Mouse (Mus musculus) adrenal gland, postnatal 36 days (tissue): Measurements from ENCODE around the gene Zbtb21. TPM values are rescaled to one million over a fixed set of nuclear protein-coding genes. Genes with fewer than 3 reads are reported as not detected.
A peak's percentile ranks its signal among the peaks of the same experiment; 100 is the strongest.
"Not testable (repeated sequence)": the region's sequence is repeated elsewhere in the genome, so short reads cannot be mapped to it uniquely, and the experiment has no call there.

Source experiments
- DNase-seq, 2 experiments: peaks; one replicate each; pipeline ENCODE4 v3.0.0; 2021; ENCODE audit warnings: mixed read lengths in 1 of 2
- total RNA-seq, 2 experiments: library from RNA; stranded (reverse); gene quantifications; 2 replicates each; pipeline ENCODE4 v1.2.3; 2021

Gene Zbtb21
- total RNA-seq, 2 experiments from 2014 or later: 38.1 to 52.1 TPM

DNA sequence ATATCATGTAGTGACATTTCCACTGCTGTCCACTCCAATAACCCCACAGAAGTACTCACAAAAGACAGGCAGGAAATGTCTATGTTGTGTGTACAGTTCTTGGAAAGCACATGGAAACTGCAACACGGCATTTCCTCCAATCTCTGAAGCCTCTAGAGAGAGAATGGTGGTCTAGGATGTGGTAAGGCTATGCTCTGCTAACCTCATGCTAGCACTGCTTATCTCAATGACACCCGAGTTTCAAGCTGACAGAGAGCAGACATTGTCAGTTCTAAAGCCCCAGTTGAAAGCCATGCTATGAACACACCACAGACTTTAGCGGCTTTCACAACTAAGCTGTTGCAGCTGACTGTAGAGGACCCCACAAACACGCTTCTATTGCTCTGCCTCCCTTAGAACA, 13.6 kb downstream of the Zbtb21 start:
- no peak for DNase-seq

DNA sequence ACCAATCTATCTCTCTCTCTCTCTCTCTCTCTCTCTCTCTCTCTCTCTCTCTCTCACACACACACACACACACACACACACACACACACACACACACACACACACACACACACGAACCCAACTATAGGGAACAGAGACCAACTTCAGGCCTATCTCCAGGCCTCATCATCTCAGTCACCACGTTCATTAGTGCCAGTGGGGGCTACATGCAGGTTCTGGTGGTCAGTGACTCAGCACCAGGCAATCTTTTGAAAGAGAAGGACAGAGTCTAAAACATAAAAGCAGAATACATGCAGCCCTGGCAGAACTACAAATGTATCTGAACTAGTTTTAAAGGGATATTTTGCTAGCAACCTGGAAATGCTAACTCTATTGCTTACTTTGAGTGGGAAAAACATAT, 15.4 kb downstream of the Zbtb21 start:
- not testable (repeated sequence) for DNase-seq

DNA sequence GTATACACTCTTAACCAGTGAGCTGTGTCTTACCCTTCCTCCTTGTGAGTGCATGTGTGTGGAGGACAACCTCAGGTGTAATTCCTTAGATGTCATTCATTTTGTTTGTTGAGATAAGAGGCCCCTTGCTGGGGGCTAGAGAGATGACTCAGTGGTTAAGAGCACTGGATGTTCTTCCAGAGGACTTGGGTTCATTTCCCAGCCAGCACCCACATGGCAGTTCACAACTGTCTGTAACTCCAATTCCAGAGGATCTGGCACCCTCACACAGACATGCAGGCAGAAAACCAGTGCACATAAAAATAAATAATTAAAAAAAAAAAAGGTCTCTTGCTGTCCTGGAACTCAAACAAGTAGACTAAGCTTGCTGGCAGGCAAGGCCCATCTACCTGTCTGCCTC, 20.6 kb downstream of the Zbtb21 start:
- no peak for DNase-seq

DNA sequence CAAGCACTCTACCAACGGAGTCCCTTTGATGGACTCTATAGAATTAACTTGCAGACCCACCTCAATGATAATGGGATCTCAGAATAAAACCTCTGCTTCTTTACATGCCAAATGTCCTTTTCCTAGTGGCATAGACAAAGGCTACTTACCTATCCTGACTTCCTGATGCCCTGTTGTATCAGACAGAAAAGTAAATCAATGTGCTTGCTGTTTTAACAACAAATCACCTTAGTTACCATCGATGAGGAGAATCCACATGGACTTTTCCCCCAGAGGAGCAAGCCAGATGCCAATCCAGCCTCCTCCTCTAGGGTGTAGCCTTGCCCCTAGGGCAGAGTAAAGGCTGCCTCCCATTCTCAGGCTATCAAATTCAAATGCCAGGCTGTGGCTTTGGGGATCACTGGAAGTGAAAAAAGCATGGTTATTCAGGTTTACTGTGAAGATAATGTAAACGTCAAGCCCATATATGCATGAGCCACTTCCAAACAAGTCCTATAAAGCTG, 21.9 kb downstream of the Zbtb21 start:
- no peak for DNase-seq

DNA sequence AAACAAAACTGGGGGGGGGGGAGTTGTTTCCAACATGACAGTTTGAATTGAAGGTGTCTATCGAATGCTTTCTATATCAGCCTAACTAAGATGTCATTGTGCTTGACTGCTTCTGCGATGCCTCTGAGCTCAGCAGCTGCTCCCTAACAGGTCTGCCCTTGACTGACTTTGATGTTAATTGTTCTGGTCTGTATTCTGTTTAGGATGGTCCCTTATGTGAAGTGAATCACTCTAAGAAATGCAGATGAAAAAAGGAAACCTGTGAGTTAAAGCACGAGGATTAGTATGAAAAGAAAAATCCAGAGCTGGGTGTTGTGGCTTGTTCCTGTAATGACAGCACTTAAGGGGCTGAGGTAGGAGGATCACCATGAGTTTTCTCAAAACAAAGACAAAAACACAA, 26.6 kb downstream of the Zbtb21 start:
- no peak for DNase-seq

DNA sequence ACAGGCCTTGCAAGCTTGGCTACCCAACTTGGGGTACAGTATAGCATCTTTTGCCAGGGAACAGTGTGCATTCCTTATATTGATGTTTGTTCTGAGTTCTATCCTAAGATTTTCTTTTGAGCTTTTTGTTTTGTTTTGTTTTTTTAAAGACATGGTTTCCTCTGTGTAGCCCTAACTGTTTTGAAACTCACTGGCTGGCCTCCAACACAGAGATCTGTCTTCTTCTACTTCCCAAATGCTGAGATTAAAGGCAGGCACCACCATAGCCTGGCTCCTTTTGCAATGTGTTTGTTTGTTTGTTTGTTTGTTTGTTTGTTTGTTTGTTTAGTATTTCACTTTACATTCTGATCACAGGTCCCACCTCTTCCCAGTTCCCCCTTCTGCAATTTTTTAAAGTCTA, 32.2 kb downstream of the Zbtb21 start:
- DNase-seq: peak; percentile 19 to 39

DNA sequence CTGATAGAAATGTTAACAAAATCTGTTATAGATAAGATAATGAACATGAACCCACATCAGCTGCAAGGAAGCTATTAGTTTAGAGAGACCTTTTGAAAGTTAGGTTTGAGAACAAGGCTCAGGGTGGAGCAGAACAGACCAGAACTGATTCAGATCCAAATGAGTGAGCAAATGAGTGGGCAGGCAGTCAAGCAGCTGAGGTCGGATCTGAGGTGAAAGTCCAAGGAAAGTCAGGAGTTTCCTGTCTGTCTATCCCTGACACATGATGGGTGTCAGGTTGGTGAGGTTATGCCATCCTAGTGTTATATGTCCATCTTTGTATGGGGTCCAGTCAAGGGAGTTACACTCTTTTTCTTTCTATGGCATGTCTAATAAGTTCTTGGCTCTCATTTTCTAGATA, 32.9 kb downstream of the Zbtb21 start:
- DNase-seq: no peak

DNA sequence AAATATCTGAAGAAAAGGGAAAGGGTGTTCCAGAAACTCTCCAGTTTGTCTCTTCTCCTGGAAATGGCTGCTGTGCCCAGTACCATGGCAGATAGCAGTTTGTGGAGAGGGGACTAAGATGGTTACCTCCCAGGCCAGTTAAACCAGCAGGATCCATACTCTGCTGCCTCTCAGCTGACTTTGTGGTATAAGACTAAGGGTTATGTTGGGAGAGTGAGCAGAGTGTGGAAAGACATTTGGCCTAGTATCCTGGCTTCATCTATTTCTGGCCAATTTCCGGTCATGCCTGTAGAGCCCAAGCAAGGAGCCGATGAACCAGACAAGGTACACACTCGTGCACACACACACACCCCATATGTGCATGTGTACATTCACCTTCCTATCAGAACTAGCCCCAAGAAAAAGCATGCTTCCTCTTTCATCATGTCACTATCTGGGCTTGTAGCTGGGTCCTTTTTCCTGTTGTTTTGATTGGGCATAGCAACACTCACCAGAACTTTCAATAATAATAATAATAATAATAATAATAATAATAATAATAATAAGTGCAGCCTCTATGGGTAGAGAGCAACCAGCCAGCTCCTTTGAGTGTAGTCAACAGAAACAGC, 35.0 kb downstream of the Zbtb21 start:
- no peak for DNase-seq

DNA sequence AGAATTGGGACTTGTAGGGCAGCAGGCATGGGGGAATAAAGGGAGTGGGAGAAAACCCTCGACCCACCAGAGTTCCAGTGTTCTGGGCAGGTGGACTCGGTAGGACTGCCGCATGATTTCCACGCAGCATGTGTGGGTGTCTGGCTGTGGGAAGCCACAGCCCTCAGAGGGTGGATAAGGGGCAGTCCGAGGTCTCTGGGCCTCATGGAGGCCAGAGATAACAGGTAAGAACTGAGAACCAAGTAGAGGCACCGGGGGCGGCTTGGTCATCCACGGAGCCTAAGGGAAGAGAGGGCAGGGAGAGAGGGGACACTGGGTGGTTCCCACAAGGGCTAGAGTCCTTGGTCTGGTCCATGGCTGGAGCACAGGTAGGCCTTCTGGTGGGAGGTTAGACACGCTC, 36.0 kb downstream of the Zbtb21 start:
- DNase-seq: no peak

DNA sequence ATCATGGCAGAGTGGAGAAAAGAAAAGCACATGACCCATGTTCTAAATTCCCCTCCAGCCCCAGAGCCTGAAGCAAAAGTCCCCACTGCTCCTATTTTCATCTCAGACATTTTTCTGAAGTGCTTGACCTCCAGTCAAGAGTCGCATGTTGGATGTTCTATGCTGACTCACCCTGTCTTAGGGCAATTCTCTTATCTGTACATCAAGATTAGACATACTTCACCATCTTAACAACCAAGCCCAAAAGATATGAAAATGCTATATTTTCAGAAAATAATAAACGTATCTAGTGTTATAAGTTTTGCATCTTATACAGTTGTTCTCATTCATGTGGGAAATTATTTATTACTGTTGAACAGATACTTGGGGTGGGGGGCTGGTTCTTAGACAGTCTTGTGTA, 36.7 kb downstream of the Zbtb21 start:
- no peak for DNase-seq

DNA sequence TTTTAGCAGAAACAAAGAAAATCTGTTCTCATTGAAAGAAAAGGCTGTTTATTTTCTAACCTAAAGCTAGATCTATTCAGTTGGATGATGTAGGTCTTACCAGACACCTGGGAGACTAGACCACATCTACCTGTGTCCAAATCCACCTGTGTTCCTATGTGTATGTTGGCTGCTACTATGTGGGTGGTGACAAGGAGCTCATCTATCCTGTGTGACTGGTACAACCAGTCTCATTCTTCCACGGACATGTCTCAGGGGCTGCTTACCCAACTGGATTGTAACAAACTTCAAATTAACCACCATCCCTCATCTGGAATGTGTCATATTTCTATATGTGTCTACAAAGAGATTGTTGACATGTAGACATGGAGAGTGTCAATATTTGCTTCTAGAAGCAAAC, 38.7 kb downstream of the Zbtb21 start:
- DNase-seq: no peak

DNA sequence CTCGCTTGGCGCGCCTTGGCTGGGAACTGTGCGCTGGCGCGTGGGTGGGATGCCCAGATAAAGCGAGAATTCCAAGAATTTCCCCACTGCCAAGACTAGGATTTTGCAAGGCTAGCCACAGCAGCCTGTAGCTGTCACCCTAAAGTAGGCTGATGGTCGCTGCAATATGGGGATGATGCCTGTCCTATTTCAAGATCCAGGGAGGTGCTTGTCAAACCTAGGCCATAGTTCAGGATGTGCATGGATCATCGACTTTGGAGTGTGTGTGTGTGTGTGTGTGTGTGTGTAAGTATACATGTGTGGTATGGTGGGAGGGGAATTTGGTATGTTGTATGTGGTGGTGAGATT, 39.7 kb downstream of the Zbtb21 start:
- DNase-seq: no peak

DNA sequence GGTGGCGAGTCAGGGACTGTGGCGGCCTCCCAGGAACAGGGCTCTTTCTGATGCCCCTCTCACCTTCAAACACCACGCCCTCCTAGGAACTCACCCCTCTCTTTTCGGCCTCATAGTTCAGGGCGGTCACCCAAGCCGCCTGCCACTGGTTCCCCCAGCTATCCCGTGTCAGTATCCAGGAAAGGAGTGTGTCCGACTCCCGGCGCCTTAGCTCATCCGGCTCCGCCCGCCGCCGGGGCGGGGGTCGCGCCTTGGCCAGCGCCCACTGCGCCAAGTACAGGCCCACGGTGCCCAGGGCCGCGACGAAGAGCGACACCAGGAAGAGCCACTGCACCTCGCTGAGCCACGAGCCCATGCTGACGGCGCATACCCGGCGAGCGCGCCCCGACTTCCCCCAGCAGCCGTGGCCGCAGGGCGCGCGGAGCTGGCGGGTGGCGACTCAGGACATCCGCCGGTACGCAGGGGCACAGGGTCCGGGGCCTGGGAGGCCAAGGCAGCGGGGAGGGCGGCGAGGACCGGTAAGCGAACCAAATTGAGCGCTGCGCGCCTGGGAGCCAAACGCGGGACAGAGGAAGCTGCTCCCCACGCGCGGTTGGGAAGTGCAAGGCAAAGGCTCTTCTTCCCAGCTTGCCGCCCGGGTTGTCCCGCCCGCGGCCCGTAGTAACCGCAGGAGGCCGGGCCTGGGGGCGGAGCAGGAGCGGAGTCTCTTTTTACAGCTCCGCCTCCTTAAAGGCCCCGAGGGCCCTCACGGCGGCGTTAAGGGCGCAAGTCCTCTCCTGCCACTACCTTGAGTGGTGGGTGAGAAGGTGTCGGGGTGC, 40.3 kb downstream of the Zbtb21 start:
- DNase-seq: peak; percentile 94 to 96

DNA sequence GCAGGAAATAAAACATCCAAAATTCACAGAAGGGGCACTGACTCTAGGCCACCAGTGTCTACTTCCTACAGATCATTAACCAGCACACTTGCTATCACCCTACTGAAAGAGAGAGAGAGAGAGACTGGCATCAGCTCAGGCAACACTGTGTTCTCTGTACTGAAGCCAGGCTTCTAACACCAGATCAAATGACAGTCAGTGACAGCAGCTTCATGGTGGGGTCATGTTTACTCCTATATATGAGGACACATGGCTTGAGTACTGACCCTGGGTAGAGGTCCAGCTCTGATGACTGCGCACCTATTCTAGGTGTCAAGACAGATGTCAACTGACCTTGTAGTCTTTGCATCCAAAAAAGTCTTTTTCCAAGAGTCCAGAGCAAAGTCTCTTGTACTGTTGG, 41.8 kb downstream of the Zbtb21 start:
- DNase-seq: no peak

DNA sequence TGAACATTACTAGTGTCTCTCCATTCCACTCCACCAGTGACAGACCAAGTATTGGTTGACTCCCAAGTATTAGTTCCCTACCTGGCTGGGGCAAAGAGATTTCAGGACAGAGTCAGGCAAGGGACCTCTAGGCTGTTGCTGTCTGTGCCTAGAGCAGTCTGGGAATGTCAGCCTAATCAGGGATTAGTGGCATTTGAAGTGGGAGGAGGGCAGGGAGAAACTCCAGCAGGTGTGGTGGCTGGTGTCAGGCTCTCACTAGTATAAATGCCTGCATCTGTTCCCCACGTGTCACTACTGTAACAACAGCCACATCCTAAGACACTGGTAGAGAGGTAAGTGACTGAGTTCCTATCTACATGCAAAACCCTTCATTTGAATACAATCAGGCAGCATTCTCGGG, 42.6 kb downstream of the Zbtb21 start:
- no peak for DNase-seq

DNA sequence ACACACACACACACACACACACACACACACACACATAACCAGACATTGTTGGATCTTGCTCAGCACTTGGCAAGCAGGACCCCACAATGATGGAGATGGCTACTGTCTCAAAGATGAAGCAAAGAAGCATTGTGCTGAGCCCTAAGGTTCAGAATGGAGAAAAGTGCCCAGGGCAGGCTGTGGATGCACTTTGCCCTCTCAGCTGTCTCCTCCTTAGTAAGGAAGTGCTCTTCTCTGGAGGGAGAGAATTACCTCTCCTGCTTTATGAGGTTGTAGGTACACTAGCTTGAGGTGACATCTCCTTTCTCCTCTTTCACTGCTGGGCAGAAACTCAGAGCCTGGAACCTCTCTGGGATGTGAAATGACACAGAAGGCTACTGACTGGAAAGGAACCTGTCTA, 49.5 kb downstream of the Zbtb21 start:
- no peak for DNase-seq

DNA sequence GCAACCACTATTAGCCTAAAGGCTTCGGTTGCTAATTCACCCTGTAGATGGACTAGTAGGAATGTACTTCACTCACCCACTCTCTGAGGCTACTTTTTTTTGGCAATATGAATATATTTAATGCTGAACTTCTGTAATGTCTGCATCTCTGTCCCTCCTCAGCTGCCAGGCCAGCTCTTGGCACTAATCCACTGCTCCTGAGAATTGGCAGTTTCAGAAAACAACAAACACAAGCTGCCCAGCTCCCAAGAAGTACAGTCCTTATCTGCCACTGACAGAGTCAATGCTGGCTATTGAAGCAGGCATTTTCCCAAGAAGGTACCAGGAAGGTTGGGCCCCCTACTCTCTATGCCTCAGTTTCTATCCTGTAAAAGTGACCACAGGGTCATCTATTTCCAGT, 53.1 kb downstream of the Zbtb21 start:
- DNase-seq: peak in 1 of 2 experiments; percentile 11

DNA sequence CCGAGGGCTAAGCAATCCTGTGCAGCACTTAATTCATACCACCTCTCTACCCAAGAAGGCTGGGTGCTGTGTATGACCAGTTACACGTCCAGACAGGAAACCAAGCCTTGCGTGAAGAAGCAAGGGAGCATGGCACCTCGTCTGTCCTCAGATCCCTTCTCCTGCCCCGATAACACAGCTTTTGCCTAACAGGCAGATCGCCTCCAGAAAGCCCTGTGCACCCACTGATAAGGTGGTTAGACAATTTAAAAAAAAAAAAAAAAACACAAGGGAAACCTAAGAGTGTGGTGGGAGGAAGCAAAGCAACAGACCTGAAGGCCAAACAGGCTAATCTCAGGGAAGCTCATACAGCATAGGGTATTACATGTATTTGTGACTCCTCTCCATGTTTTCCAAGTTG, 54.9 kb downstream of the Zbtb21 start:
- no peak for DNase-seq

DNA sequence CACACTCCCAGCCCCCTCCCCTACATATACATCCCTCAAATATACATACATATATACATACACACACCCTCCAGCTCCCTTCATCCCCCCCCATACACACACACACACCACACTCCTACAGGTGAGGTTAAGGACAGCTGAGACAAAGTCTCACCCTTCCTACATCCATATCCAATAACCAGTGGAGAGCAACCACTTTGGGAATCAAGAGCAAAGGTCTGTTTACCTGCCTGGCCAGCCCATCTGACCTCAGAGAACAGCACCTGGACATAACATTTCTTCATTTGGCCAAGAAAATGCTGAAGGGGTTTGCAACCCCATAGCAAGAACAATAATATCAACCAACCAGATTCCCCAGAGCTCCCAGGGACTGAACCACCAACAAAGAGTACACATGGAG, 56.1 kb downstream of the Zbtb21 start:
- no peak for DNase-seq

DNA sequence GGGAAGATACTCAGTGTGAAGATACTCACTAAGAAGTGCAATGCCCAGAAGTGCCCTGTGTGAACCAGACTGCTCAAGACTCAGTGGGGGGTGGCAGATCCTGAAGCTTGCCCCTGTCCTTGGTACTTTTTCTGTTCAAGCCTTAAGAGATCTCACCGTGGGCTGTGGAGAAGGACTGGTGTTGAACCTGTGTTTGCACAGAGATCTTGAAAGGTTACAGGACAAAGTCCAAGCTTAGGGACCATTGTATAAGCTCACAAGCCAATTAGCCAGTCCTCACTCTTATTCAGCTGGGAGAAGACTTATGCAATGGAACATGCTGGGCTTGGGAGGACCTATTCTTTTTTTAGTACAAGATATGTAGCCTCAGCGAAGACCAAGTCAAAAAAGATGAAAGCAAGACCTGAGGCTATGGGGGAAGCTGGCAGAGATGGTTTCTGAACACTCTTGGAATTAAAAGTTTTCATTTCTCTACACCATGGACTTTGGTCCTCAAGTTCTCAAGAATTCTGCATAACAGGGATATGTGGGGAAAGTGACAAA, 56.9 kb downstream of the Zbtb21 start:
- DNase-seq: no peak

DNA sequence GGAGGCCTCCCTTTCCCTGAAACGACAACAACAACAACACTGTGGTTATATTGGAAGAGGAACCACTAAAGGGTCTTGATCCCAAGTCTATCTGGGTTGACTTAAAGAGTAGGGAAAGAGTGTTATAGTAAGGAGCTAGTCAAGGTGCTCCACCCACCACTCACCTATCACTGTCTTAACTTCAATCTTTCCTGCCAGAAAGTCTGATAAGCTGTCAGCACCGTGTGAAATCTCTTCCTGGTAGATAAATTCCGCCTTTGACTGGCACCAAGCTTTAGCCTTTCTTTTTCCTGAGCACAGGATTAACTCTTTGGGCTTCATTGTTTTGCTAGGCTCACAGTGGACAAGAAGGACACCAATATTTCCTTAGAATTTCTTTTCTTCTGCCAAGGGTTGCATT, 58.4 kb downstream of the Zbtb21 start:
- DNase-seq: no peak

DNA sequence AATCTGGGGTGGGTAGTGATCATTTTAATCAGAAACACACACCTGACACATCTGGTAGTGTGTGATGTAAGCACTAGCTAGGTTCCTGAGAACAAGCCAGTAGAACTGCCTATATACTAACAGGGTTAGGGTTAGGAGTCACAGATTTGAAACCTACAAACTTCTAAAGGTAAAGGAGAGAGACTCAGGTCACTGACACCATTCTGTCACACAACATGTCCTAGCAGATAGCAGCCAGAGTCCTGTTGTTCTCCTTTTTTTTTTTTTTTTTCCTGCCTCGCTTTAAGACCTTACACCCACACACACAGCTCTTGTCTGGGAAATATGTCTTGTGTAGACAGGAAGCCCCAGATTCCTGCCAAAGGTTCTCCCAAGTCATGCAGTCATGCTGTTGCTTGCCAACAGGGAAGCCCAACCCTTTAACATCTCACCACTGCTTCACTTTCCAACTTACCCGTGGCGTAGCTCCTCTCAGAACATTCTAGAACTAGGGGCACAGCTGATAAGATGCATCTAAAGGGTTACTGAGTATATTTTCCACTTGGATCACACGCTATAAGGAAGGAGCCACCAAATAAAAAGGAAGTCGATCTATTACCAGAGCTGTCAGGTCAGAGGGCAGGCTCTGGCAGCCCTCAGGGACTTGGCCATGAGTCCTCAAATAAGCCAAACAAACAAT, 64.9 kb downstream of the Zbtb21 start:
- DNase-seq: peak; percentile 51 to 60
